Mouse (Mus musculus): ENCODE measurements around the gene Srcin1. TPM values are rescaled to one million over a fixed set of nuclear protein-coding genes. Genes with fewer than 3 reads are reported as not detected.

Srcin1 gene
- polyA plus RNA-seq, 1 experiment, result 7.7 TPM

GRCm38 (mm10) chr11:97535660-97536059 is 40.3 kb downstream of the Srcin1 start:
- Histone ChIP-seq H3K4me3 (ENCODE audit: low read depth, low read length) (no peak overlapping the region), H3K9me3 (replicated peaks; ENCODE audit: control insufficient read depth, insufficient read depth, low read length, poor library complexity, severe bottlenecking) (no peaks in the 10 kb centered on the region), H3K4me1 (ENCODE audit: control insufficient read depth, insufficient read depth, low read length) (no peaks in the 10 kb centered on the region), H3K9ac (ENCODE audit: low read depth, poor library complexity, severe bottlenecking) (no peak overlapping the region), H3K36me3 (ENCODE audit: control insufficient read depth, insufficient read depth, low read length, poor library complexity, severe bottlenecking) (no peaks in the 10 kb centered on the region), H3K27me3 (ENCODE audit: control insufficient read depth, insufficient read depth, low read length, poor library complexity, severe bottlenecking) (peaks cover 8% of the 10 kb centered on the region; the same call in 1 of the 2 replicates), H3K27ac (ENCODE audit: insufficient read depth, low read length) (no peak overlapping the region)
- TF ChIP-seq EP300 (IDR thresholded peaks at IDR 0.05; ENCODE audit: insufficient read depth, low read depth, low read length) (no peak), POLR2A (IDR thresholded peaks at IDR 0.05; ENCODE audit: insufficient read depth, low read length) (no peak), CTCF (IDR thresholded peaks at IDR 0.05; ENCODE audit: low read depth, low read length) (no peak)

GRCm38 (mm10) chr11:97535308-97535630 is 40.7 kb downstream of the Srcin1 start:
- Histone ChIP-seq H3K27ac (ENCODE audit: insufficient read depth, low read length) (no peak overlapping the region), H3K9me3 (replicated peaks; ENCODE audit: control insufficient read depth, insufficient read depth, low read length, poor library complexity, severe bottlenecking) (no peaks in the 10 kb centered on the region), H3K36me3 (ENCODE audit: control insufficient read depth, insufficient read depth, low read length, poor library complexity, severe bottlenecking) (no peaks in the 10 kb centered on the region), H3K4me1 (ENCODE audit: control insufficient read depth, insufficient read depth, low read length) (no peaks in the 10 kb centered on the region), H3K4me3 (ENCODE audit: low read depth, low read length) (no peak overlapping the region), H3K27me3 (ENCODE audit: control insufficient read depth, insufficient read depth, low read length, poor library complexity, severe bottlenecking) (peaks cover 8% of the 10 kb centered on the region; the same call in 1 of the 2 replicates), H3K9ac (ENCODE audit: low read depth, poor library complexity, severe bottlenecking) (peak overlapping the region; percentile 29)
- TF ChIP-seq EP300 (IDR thresholded peaks at IDR 0.05; ENCODE audit: insufficient read depth, low read depth, low read length) (no peak), POLR2A (IDR thresholded peaks at IDR 0.05; ENCODE audit: insufficient read depth, low read length) (no peak), CTCF (IDR thresholded peaks at IDR 0.05; ENCODE audit: low read depth, low read length) (no peak)

DNA sequence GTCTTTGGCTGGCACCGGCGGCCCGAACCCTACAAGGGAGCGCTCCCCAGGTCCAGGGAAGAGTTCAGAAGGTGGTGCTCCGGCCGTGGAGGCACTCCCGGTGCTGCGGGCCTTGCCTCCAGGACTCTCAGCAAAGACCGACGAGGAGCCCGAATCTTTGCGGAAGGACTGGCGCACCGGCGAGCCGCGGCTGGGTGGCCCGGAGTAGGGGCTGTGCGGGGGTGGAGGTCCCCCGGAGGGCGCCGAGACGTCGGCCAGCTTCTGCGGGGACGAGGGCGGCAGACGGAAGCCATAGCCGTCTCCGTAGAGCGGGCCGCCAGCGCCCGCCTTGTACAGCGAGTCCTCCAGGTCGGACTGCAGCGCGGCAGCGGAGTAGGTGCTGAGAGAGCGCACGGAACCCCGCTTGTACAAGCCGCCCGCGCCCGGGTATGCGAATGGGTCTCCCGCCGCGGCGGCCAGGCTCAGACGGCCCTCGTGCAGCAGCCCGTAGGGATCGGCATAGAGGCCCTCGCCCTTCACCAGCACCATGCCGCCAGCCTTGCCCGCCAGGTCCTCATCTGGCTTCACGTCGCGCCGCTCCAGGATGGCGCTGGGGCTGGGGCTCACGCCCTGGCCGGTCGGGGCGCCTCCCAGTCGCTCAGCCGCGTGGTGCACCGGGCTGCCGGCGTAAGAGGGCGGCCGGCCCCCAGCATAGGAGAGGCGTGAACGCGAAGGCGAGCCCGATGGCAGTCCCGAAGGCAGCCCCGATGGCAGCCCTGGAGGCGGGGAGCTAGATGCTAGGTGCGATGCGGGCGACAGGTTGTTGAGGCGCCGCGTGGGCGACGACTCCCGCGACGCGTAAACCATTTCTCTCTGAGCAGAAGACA is 41.3 kb downstream of the Srcin1 start:
- Histone ChIP-seq H3K27me3 (ENCODE audit: control insufficient read depth, insufficient read depth, low read length, poor library complexity, severe bottlenecking) (peaks cover 8% of the 10 kb centered on the region; the same call in 1 of the 2 replicates), H3K9ac (ENCODE audit: low read depth, poor library complexity, severe bottlenecking) (peak overlapping the region; percentile 29), H3K4me3 (ENCODE audit: low read depth, low read length) (peak overlapping the region; percentile 44), H3K27ac (ENCODE audit: insufficient read depth, low read length) (no peak overlapping the region), H3K36me3 (ENCODE audit: control insufficient read depth, insufficient read depth, low read length, poor library complexity, severe bottlenecking) (no peaks in the 10 kb centered on the region), H3K9me3 (replicated peaks; ENCODE audit: control insufficient read depth, insufficient read depth, low read length, poor library complexity, severe bottlenecking) (no peaks in the 10 kb centered on the region), H3K4me1 (ENCODE audit: control insufficient read depth, insufficient read depth, low read length) (no peaks in the 10 kb centered on the region)
- TF ChIP-seq POLR2A (IDR thresholded peaks at IDR 0.05; ENCODE audit: insufficient read depth, low read length), result no peak
- TF ChIP-seq CTCF (IDR thresholded peaks at IDR 0.05; ENCODE audit: low read depth, low read length), result no peak
- no peak for TF ChIP-seq EP300 (IDR thresholded peaks at IDR 0.05; ENCODE audit: insufficient read depth, low read depth, low read length)

- no peak overlapping the region for H3K9ac ChIP-seq (ENCODE audit: low read depth, poor library complexity, severe bottlenecking)
- H3K4me3 ChIP-seq (ENCODE audit: low read depth, low read length), result no peak overlapping the region
- no peak for TF ChIP-seq CTCF (IDR thresholded peaks at IDR 0.05; ENCODE audit: low read depth, low read length)
- no peak for TF ChIP-seq POLR2A (IDR thresholded peaks at IDR 0.05; ENCODE audit: insufficient read depth, low read length)
- no peak for TF ChIP-seq EP300 (IDR thresholded peaks at IDR 0.05; ENCODE audit: insufficient read depth, low read depth, low read length)
- H3K27me3 ChIP-seq (ENCODE audit: control insufficient read depth, insufficient read depth, low read length, poor library complexity, severe bottlenecking), result peaks cover 8% of the 10 kb centered on the region; the same call in 1 of the 2 replicates
- H3K27ac ChIP-seq (ENCODE audit: insufficient read depth, low read length), result no peak overlapping the region
- no peaks in the 10 kb centered on the region for H3K36me3 ChIP-seq (ENCODE audit: control insufficient read depth, insufficient read depth, low read length, poor library complexity, severe bottlenecking)
- no peaks in the 10 kb centered on the region for H3K9me3 ChIP-seq (replicated peaks; ENCODE audit: control insufficient read depth, insufficient read depth, low read length, poor library complexity, severe bottlenecking)
- no peaks in the 10 kb centered on the region for H3K4me1 ChIP-seq (ENCODE audit: control insufficient read depth, insufficient read depth, low read length)
These were observed 42.3 kb downstream of the Srcin1 start for GRCm38 (mm10) chr11:97533653-97534052.

DNA sequence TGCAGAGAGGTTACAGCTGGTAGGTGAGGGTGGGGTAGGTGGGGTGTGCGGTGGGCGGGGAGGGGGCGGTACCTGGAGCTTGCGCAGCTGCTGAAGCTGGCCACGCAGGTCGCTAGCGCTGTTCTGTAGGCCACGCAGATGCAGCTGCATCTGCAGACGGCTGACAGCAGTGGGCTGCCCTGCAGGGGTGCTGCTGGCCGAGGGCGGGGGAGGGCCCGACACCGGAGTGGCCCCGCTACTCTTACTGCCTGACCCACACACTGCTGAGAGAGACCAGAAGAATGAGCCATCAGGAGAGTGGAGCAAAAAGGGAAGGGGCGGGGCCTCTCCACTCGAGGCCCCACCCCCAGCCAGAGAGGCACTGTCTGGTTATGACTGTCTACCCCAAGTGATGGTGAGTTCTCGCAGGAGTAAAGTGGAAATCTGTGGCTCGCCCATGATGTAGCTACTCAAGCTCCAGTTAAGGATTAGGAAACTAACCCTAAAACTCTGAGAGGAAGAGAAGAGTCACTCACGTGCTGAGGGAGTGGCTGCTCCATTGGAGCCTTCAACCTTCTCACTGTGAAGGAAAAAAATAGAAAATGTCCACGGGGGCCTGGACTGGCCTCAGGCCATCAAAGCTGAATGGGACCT is 42.9 kb downstream of the Srcin1 start:
- Histone ChIP-seq H3K9ac (ENCODE audit: low read depth, poor library complexity, severe bottlenecking) (no peak overlapping the region), H3K4me1 (ENCODE audit: control insufficient read depth, insufficient read depth, low read length) (no peaks in the 10 kb centered on the region), H3K27ac (ENCODE audit: insufficient read depth, low read length) (no peak overlapping the region), H3K27me3 (ENCODE audit: control insufficient read depth, insufficient read depth, low read length, poor library complexity, severe bottlenecking) (peaks cover 8% of the 10 kb centered on the region; the same call in 1 of the 2 replicates), H3K9me3 (replicated peaks; ENCODE audit: control insufficient read depth, insufficient read depth, low read length, poor library complexity, severe bottlenecking) (no peaks in the 10 kb centered on the region), H3K4me3 (ENCODE audit: low read depth, low read length) (peak overlapping the region; percentile 35; the same call in 1 of the 2 replicates), H3K36me3 (ENCODE audit: control insufficient read depth, insufficient read depth, low read length, poor library complexity, severe bottlenecking) (no peaks in the 10 kb centered on the region)
- TF ChIP-seq CTCF (IDR thresholded peaks at IDR 0.05; ENCODE audit: low read depth, low read length), result no peak
- no peak for TF ChIP-seq POLR2A (IDR thresholded peaks at IDR 0.05; ENCODE audit: insufficient read depth, low read length)

GRCm38 (mm10) chr11:97532354-97532753 is 43.6 kb downstream of the Srcin1 start:
- Histone ChIP-seq H3K27me3 (ENCODE audit: control insufficient read depth, insufficient read depth, low read length, poor library complexity, severe bottlenecking) (peaks cover 8% of the 10 kb centered on the region; the same call in 1 of the 2 replicates), H3K4me1 (ENCODE audit: control insufficient read depth, insufficient read depth, low read length) (no peaks in the 10 kb centered on the region), H3K4me3 (ENCODE audit: low read depth, low read length) (peak overlapping the region; percentile 95), H3K9ac (ENCODE audit: low read depth, poor library complexity, severe bottlenecking) (peak overlapping the region; percentile 69), H3K36me3 (ENCODE audit: control insufficient read depth, insufficient read depth, low read length, poor library complexity, severe bottlenecking) (no peaks in the 10 kb centered on the region), H3K9me3 (replicated peaks; ENCODE audit: control insufficient read depth, insufficient read depth, low read length, poor library complexity, severe bottlenecking) (no peaks in the 10 kb centered on the region), H3K27ac (ENCODE audit: insufficient read depth, low read length) (no peak overlapping the region)
- TF ChIP-seq POLR2A (IDR thresholded peaks at IDR 0.05; ENCODE audit: insufficient read depth, low read length) (no peak), CTCF (IDR thresholded peaks at IDR 0.05; ENCODE audit: low read depth, low read length) (no peak), EP300 (IDR thresholded peaks at IDR 0.05; ENCODE audit: insufficient read depth, low read depth, low read length) (no peak)

All from ES-Bruce4 (cell line).